Mouse (Mus musculus): ENCODE measurements around the gene B3gntl1. TPM values are rescaled to one million over a fixed set of nuclear protein-coding genes. Genes with fewer than 3 reads are reported as not detected.
"Not testable (repeated sequence)": the region's sequence is repeated elsewhere in the genome, so short reads cannot be mapped to it uniquely, and the experiment has no call there.

B3gntl1 gene
- polyA plus RNA-seq, 1 experiment from 2014 or later, result 6.2 TPM

- H3K36me3 ChIP-seq, result no peaks in the 10 kb centered on the region
- no peak overlapping the region for H3K4me2 ChIP-seq (replicated peaks)
- H3K27ac ChIP-seq, result no peak overlapping the region
- H3K27me3 ChIP-seq, result no peaks in the 10 kb centered on the region
- no peak overlapping the region for H3K4me3 ChIP-seq (replicated peaks)
- peaks cover 9% of the 10 kb centered on the region for H3K4me1 ChIP-seq (replicated peaks)
- WGBS, result 90% methylated on average over 2 of the region's 2 CpGs
- no peak for ATAC-seq
- H3K9me3 ChIP-seq, result no peaks in the 10 kb centered on the region
- H3K9ac ChIP-seq (replicated peaks), result no peak overlapping the region
Measured at GRCm38 (mm10) chr11:121676836-121677235, 3.9 kb upstream of the B3gntl1 start.

- 76% methylated on average over 7 of the region's 7 CpGs for WGBS
- Histone ChIP-seq H3K4me2 (replicated peaks) (peak overlapping the region; percentile 76), H3K27ac (peak overlapping the region; percentile 92), H3K4me1 (replicated peaks) (peaks cover 9% of the 10 kb centered on the region), H3K9me3 (no peaks in the 10 kb centered on the region), H3K27me3 (no peaks in the 10 kb centered on the region), H3K36me3 (peaks cover 2% of the 10 kb centered on the region; the same call in 1 of the 2 replicates), H3K4me3 (replicated peaks) (peak overlapping the region; percentile 68), H3K9ac (replicated peaks) (peak overlapping the region; percentile 56)
- peak; percentile 19; the same call in 1 of the 2 replicates for ATAC-seq
Measured at GRCm38 (mm10) chr11:121673629-121674028, 676 bp upstream of the B3gntl1 start.

GRCm38 (mm10) chr11:121672312-121672989, 502 bp downstream of the B3gntl1 start:
- peak; percentile 71; the same call in 1 of the 2 replicates for ATAC-seq

DNA sequence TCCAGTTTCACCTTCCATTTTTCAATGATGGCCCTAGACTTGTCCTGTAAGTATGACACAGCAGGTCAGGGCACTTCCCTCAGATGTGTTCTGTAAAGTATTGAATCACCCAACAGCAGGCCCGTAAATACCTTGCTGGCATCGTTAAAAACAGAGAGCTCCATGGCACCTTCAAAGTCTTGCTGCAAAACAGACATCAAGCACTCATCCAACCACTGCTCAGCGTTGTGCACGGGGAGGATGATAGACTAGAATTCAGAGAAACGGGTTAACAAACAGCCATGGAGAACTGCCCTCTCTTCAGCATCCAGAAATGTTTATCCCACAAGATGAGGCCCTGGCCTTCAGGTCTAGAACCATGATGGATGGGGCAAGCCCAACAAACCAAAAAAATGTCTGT, 2.0 kb downstream of the B3gntl1 start:
- Histone ChIP-seq H3K9me3 (no peaks in the 10 kb centered on the region), H3K9ac (replicated peaks) (no peak overlapping the region), H3K36me3 (peaks cover 5% of the 10 kb centered on the region; the same call in 1 of the 2 replicates), H3K4me3 (replicated peaks) (no peak overlapping the region), H3K27me3 (no peaks in the 10 kb centered on the region), H3K4me2 (replicated peaks) (no peak overlapping the region), H3K4me1 (replicated peaks) (peaks cover 9% of the 10 kb centered on the region), H3K27ac (no peak overlapping the region)
- no peak for ATAC-seq
- 95% methylated on average over 5 of the region's 5 CpGs for WGBS

More at GRCm38 (mm10) chr11:121672312-121672989, 502 bp downstream of the B3gntl1 start:
- Histone ChIP-seq H3K4me1 (replicated peaks) (peaks cover 9% of the 10 kb centered on the region), H3K4me2 (replicated peaks) (peak overlapping the region; percentile 76), H3K4me3 (replicated peaks) (peak overlapping the region; percentile 68), H3K27ac (peak overlapping the region; percentile 92), H3K36me3 (peaks cover 5% of the 10 kb centered on the region; the same call in 1 of the 2 replicates), H3K9ac (replicated peaks) (peak overlapping the region; percentile 79), H3K27me3 (no peaks in the 10 kb centered on the region), H3K9me3 (no peaks in the 10 kb centered on the region)
- 3% methylated on average over 22 of the region's 22 CpGs for WGBS

DNA sequence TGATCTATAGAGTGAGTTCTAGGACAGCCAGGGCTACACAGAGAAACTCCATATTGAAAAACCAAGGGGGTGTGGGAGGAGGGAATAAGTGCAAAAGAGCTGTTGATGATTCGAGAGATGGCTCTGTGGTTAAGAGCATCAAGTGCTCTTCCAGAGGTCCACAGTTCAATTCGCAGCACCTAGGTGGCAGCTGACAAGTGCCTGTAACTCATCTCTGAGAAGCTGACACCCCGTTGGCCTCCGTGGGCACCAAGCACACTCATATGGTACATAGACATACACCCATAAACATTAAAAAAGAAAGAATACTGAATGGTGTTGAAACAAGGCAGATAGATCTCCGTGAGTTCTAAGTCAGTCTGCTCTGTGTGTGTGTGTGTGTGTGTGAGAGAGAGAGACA, 4.2 kb downstream of the B3gntl1 start:
- Histone ChIP-seq H3K4me2 (replicated peaks) (no peak overlapping the region), H3K27me3 (no peaks in the 10 kb centered on the region), H3K4me1 (replicated peaks) (peaks cover 9% of the 10 kb centered on the region), H3K9me3 (no peaks in the 10 kb centered on the region), H3K36me3 (peaks cover 8% of the 10 kb centered on the region; the same call in 1 of the 2 replicates), H3K9ac (replicated peaks) (no peak overlapping the region), H3K27ac (no peak overlapping the region), H3K4me3 (replicated peaks) (no peak overlapping the region)
- ATAC-seq, result no peak
- 89% methylated on average over 5 of the region's 5 CpGs for WGBS

GRCm38 (mm10) chr11:121667541-121667940, 5.4 kb downstream of the B3gntl1 start:
- no peak overlapping the region for H3K4me3 ChIP-seq (replicated peaks)
- H3K36me3 ChIP-seq, result peaks cover 8% of the 10 kb centered on the region; the same call in 1 of the 2 replicates
- ATAC-seq, result no peak
- H3K27ac ChIP-seq, result no peak overlapping the region
- no peaks in the 10 kb centered on the region for H3K27me3 ChIP-seq
- H3K9ac ChIP-seq (replicated peaks), result no peak overlapping the region
- WGBS, result 96% methylated on average over 4 of the region's 4 CpGs
- H3K4me2 ChIP-seq (replicated peaks), result no peak overlapping the region
- H3K9me3 ChIP-seq, result no peaks in the 10 kb centered on the region
- peaks cover 6% of the 10 kb centered on the region; the same call in 1 of the 2 replicates for H3K4me1 ChIP-seq (replicated peaks)

DNA sequence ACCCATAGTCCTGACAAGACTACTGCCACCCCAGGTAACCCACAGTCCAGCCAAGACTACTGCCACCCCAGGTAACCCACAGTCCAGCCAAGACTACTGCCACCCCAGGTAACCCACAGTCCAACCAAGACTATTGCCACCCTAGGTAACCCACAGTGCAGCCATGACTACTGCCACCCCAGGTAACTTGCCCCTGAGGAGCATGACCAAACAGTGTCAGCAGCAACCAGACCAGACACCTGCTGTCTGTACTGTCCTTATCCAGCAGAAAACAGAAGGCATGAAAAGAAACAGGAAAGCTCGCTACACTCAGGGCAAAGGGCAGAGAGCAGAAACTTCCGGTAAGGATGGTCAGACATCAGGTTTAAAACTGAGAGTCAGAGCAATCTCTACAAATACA, 11.8 kb downstream of the B3gntl1 start:
- no peaks in the 10 kb centered on the region for H3K4me1 ChIP-seq (replicated peaks)
- H3K4me2 ChIP-seq (replicated peaks), result no peak overlapping the region
- H3K27ac ChIP-seq, result no peak overlapping the region
- ATAC-seq, result no peak
- H3K9me3 ChIP-seq, result no peaks in the 10 kb centered on the region
- no peak overlapping the region for H3K4me3 ChIP-seq (replicated peaks)
- H3K27me3 ChIP-seq, result no peaks in the 10 kb centered on the region
- 94% methylated on average over 2 of the region's 2 CpGs for WGBS
- H3K36me3 ChIP-seq, result 0 out of 2 replicates have a peak, but pooled peaks cover 3% of the 10 kb centered on the region
- H3K9ac ChIP-seq (replicated peaks), result no peak overlapping the region

- H3K27me3 ChIP-seq; H3K4me2 ChIP-seq (replicated peaks); H3K9me3 ChIP-seq; H3K9ac ChIP-seq (replicated peaks); ATAC-seq; H3K4me1 ChIP-seq (replicated peaks); H3K27ac ChIP-seq; H3K4me3 ChIP-seq (replicated peaks); H3K36me3 ChIP-seq: not testable (repeated sequence)
- WGBS, result 92% methylated on average over 2 of the region's 2 CpGs
Measured at GRCm38 (mm10) chr11:121660604-121661003, 12.3 kb downstream of the B3gntl1 start.

DNA sequence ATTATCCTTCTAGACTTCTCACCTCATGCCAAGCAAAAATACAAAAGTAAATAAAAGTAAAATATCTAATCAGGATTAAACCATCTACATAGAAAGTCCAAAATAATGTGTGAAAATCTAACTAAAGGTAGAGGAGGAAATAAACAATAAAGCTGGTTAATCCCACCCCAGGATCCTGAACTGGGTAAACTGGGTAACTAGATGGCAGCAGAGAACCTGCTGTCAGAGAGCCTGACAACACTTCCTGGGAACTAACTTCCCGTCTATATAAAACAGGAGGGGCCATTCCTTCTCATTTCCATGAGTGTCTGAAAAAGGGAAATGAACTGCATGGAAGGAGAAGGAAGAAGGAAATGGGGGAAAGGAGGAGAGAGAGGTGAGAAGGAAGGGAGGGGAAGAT, 14.8 kb downstream of the B3gntl1 start:
- Histone ChIP-seq H3K4me1 (replicated peaks) (no peaks in the 10 kb centered on the region), H3K27me3 (no peaks in the 10 kb centered on the region), H3K36me3 (no peaks in the 10 kb centered on the region), H3K9me3 (no peaks in the 10 kb centered on the region), H3K4me2 (replicated peaks) (no peak overlapping the region), H3K9ac (replicated peaks) (no peak overlapping the region), H3K4me3 (replicated peaks) (no peak overlapping the region), H3K27ac (no peak overlapping the region)
- WGBS, result 45% methylated on average over 1 of the region's 1 CpGs
- no peak for ATAC-seq

DNA sequence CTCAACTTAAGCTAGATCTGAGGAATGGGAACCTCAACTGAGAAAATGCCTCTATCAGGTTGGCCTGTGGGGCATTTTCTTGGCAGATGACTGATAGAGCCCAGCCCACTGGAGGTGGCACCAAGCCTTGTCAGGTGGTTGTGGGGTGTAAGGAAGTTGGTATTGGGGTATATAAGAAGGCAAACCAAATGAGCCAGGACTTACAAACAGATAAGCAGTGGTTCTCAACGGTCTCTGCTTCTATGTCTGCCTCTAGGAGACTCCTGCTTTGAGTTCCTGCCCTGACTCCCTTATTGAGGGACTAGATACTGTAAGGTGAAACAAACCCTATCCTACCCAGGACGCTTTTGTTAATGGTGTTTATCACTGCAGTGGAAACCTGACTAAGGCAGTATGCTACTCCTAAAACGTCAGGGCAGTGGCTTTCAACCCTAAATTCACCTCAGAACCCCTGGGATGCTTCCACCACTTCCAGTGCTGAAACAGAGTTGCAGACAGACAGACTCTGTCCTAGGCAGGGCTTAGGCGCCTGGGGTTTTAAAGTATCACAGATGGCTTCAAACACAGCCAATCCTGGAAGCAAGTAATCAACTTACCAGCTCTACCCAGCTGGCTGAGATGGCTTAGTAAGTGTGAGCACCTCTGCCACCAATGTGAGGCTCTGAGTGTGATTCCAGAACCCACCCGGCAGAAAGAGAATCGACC, 17.0 kb downstream of the B3gntl1 start:
- no peak overlapping the region for H3K9ac ChIP-seq (replicated peaks)
- H3K4me1 ChIP-seq (replicated peaks), result no peaks in the 10 kb centered on the region
- H3K27ac ChIP-seq, result no peak overlapping the region
- no peaks in the 10 kb centered on the region for H3K9me3 ChIP-seq
- H3K36me3 ChIP-seq, result no peaks in the 10 kb centered on the region
- H3K4me2 ChIP-seq (replicated peaks), result no peak overlapping the region
- H3K27me3 ChIP-seq, result no peaks in the 10 kb centered on the region
- no peak for ATAC-seq
- no peak overlapping the region for H3K4me3 ChIP-seq (replicated peaks)
- WGBS, result 91% methylated on average over 6 of the region's 6 CpGs

DNA sequence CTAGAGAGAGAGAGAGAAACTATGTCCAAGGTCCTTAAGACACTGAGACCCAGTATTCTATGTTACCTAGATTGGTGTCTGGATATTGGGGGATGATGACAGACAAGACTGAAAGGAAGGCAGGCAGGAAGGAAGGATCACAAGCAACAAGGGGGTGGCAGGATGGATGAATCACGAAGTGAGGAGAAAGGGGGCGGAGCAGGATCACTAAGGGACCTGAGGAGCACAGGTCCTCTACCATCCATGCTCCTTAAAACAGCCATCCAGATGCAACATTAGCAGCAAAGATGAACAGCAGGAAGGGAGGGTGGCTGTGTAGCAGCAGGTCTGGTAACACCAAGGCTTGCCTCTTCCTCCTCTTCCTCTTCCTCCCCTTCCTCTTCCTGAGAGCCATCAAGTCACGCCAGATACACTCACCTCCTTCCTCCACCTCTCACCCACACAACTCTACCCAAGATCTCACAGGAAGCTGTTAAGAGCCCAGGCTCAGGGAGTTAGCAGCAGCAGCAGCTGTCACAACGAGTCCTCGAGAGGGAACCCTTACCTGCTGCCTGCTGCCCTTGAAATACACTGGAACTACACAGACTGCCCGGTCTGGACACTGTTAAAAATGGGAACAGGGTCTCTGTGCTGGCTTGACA, 17.7 kb downstream of the B3gntl1 start:
- WGBS, result 84% methylated on average over 6 of the region's 6 CpGs
- Histone ChIP-seq H3K9me3 (no peaks in the 10 kb centered on the region), H3K4me2 (replicated peaks) (no peak overlapping the region), H3K27ac (no peak overlapping the region), H3K27me3 (no peaks in the 10 kb centered on the region), H3K9ac (replicated peaks) (no peak overlapping the region), H3K4me1 (replicated peaks) (no peaks in the 10 kb centered on the region), H3K36me3 (peaks cover 4% of the 10 kb centered on the region; the same call in 1 of the 2 replicates), H3K4me3 (replicated peaks) (no peak overlapping the region)
- ATAC-seq, result no peak

DNA sequence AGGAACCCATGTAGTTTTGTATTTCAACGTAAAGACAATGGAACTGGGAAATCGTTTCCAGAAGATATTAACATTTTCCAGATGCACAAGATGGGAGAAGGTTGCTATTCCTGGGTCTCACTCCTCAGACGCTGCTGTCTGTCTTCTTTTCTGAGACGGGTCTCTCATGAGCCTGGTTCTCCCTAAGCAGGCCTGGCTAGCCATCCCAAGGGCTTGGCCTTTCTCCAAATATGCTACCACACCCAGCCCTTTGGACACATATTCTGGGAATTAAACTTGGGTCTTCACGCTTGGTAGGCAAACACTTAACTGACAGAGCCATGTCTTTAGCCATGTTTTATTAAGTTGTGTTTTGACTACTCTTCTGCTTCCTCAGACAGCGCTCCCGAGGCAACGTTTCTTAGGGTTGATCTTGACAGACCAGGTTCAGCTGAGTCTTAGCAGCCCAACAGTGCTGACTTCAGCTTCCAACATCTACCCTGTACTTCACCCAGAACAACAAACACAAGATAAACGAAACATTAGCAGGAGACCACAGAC, 18.5 kb downstream of the B3gntl1 start:
- Histone ChIP-seq H3K27ac (no peak overlapping the region), H3K4me1 (replicated peaks) (no peaks in the 10 kb centered on the region), H3K27me3 (no peaks in the 10 kb centered on the region), H3K4me2 (replicated peaks) (no peak overlapping the region), H3K36me3 (peaks cover 4% of the 10 kb centered on the region; the same call in 1 of the 2 replicates), H3K4me3 (replicated peaks) (no peak overlapping the region), H3K9ac (replicated peaks) (no peak overlapping the region), H3K9me3 (no peaks in the 10 kb centered on the region)
- WGBS, result 87% methylated on average over 9 of the region's 9 CpGs
- no peak for ATAC-seq
